Mouse (Mus musculus): Measurements from ENCODE around the gene Lrrc7. TPM values are rescaled to one million over a fixed set of nuclear protein-coding genes. Genes with fewer than 3 reads are reported as not detected.

Lrrc7 gene
- polyA plus RNA-seq, 1 experiment from 2014 or later, result 0.08 TPM

DNA sequence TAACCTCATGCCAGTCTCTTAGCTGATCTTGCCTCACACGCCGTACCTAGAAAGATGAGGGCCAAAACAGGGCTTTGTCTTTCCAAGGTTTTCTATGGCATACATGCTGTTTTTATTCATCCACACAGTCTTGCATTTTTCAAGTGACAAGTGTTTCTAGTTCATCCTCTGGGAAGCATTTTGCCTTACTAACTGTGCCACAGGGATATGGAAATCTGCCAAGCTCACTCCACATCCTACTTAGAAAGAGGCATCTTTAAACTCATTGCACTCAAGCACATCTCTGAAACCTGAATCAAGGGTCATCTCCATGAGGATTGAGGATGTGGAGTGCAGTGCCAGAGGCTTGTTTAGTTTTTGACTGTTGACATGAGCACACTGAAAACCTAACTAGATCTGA, 199.9 kb downstream of the Lrrc7 start:
- Histone ChIP-seq H3K4me1 (replicated peaks) (no peaks in the 10 kb centered on the region), H3K4me3 (no peak overlapping the region), H3K27ac (ENCODE audit: poor library complexity, severe bottlenecking) (no peak overlapping the region), H3K9me3 (replicated peaks) (no peaks in the 10 kb centered on the region), H3K36me3 (no peaks in the 10 kb centered on the region), H3K4me2 (no peak overlapping the region), H3K27me3 (replicated peaks) (no peaks in the 10 kb centered on the region), H3K9ac (no peak overlapping the region)
- WGBS, result 90% methylated on average over 2 of the region's 2 CpGs
- ATAC-seq (ENCODE audit: insufficient number of reproducible peaks, low FRiP score), result no peak

DNA sequence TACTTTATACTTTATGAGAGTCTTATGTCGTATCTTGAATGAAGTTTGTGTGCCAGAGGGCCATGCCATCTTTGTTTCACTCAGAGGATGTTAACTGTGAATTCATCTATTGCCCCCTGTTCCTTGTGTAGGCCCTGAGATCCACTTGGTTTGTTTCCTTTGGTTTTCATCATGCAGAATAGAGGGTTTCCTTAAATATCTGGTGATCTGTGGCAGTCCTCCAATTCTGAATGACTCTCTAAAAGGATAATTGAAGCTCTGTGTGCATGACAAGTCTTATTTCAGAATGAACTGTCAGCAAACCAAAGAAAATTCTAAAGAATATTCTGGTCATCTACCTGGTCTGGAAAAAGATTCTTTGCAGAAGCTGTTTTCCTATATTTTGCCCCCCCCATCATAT, 205.3 kb downstream of the Lrrc7 start:
- Histone ChIP-seq H3K27me3 (replicated peaks) (no peaks in the 10 kb centered on the region), H3K27ac (ENCODE audit: poor library complexity, severe bottlenecking) (no peak overlapping the region), H3K4me1 (replicated peaks) (no peaks in the 10 kb centered on the region), H3K9ac (no peak overlapping the region), H3K9me3 (replicated peaks) (no peaks in the 10 kb centered on the region), H3K4me2 (no peak overlapping the region), H3K4me3 (no peak overlapping the region), H3K36me3 (no peaks in the 10 kb centered on the region)
- WGBS, result 76% methylated on average over 1 of the region's 1 CpGs
- ATAC-seq (ENCODE audit: insufficient number of reproducible peaks, low FRiP score), result no peak

DNA sequence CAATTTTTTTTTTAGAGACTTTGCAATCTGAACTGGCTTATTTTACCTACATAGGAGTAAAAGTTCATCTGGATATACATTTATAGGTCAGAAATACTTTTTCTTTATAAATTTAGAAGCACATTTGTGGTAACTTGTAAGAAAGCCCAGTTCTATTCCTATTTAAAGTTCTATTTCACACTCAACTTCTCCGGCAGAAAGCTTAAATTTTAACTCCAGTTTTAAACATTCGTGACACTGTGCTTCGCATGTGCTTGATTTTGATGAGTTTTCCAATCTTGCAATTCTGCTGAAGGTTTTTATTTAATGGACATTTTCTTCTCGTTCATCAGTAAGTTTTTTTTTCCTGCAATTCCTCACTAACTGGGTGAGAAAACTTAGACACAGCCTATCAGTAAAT, 205.8 kb downstream of the Lrrc7 start:
- no peak overlapping the region for H3K9ac ChIP-seq
- no peaks in the 10 kb centered on the region for H3K4me1 ChIP-seq (replicated peaks)
- 80% methylated on average over 4 of the region's 4 CpGs for WGBS
- no peaks in the 10 kb centered on the region for H3K36me3 ChIP-seq
- no peaks in the 10 kb centered on the region for H3K27me3 ChIP-seq (replicated peaks)
- no peak for ATAC-seq (ENCODE audit: insufficient number of reproducible peaks, low FRiP score)
- H3K27ac ChIP-seq (ENCODE audit: poor library complexity, severe bottlenecking), result no peak overlapping the region
- no peaks in the 10 kb centered on the region for H3K9me3 ChIP-seq (replicated peaks)
- H3K4me2 ChIP-seq, result no peak overlapping the region
- H3K4me3 ChIP-seq, result no peak overlapping the region

DNA sequence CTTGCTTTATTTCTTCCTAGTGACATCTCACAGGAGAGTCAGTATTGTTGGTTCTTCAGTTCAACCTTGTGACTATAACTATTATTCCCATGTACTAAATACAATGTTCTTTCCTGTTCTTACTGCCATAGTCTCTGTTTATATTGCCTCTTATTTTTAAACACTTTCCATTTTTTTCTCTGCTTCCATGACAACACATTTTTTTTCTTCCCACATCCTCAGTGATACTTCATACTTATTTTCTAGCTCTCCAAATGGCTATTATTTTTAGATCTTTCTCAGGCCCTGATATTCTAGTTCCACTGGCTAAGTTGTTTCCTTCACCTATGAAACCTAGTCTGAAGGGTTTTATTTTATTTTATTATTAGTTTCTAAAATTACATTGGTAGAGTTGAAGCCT, 221.2 kb downstream of the Lrrc7 start:
- H3K9me3 ChIP-seq (replicated peaks), result no peaks in the 10 kb centered on the region
- ATAC-seq (ENCODE audit: insufficient number of reproducible peaks, low FRiP score), result no peak
- no peak overlapping the region for H3K27ac ChIP-seq (ENCODE audit: poor library complexity, severe bottlenecking)
- no peak overlapping the region for H3K9ac ChIP-seq
- H3K4me3 ChIP-seq, result no peak overlapping the region
- no peak overlapping the region for H3K4me2 ChIP-seq
- H3K4me1 ChIP-seq (replicated peaks), result no peaks in the 10 kb centered on the region
- H3K36me3 ChIP-seq, result no peaks in the 10 kb centered on the region
- no peaks in the 10 kb centered on the region for H3K27me3 ChIP-seq (replicated peaks)

DNA sequence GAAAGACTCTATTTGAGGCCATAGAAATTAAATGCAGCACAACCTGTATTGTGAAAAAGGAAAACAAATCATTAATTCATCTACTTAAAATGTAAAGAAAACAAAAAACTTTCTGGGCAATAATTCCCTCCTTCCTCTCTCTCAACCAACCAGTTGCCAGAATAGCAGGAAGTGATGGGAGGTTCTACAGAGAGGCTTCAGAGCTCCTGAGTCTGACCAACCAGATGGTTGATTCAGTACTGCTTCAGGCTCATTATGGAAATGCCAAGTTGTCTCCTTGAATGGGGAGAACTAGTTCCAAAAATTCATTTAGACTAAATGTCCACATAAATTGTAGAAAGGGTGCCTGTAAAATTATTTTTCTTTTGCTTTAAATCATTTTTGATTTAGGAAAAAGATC, 231.9 kb downstream of the Lrrc7 start:
- no peak for ATAC-seq (ENCODE audit: insufficient number of reproducible peaks, low FRiP score)
- no peaks in the 10 kb centered on the region for H3K27me3 ChIP-seq (replicated peaks)
- no peak overlapping the region for H3K4me3 ChIP-seq
- no peaks in the 10 kb centered on the region for H3K36me3 ChIP-seq
- H3K27ac ChIP-seq (ENCODE audit: poor library complexity, severe bottlenecking), result no peak overlapping the region
- H3K4me2 ChIP-seq, result no peak overlapping the region
- no peak overlapping the region for H3K9ac ChIP-seq
- H3K9me3 ChIP-seq (replicated peaks), result peaks cover 5% of the 10 kb centered on the region; the same call in 1 of the 2 replicates
- no peaks in the 10 kb centered on the region for H3K4me1 ChIP-seq (replicated peaks)

DNA sequence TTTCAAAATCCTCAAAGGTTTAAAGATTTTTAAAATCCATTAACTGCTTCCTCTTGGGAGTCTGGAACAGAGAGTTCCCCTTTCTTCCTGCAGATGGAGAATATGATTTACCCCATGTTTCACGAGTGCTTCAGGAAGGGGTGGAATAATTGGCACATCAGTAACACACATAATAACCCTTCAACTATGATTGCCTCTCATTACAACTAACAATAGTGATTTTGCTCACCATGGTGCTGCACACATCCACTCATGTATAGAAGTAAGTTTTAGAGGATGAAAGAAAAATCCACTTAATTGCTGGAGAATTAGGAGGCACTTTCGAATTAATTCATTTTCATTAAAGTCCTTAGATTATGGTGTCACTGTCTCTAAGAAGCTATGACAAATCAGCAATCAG, 251.6 kb downstream of the Lrrc7 start:
- Histone ChIP-seq H3K36me3 (no peaks in the 10 kb centered on the region), H3K4me2 (no peak overlapping the region), H3K4me1 (replicated peaks) (no peaks in the 10 kb centered on the region), H3K27ac (ENCODE audit: poor library complexity, severe bottlenecking) (no peak overlapping the region), H3K4me3 (no peak overlapping the region), H3K9ac (no peak overlapping the region), H3K9me3 (replicated peaks) (no peaks in the 10 kb centered on the region), H3K27me3 (replicated peaks) (no peaks in the 10 kb centered on the region)
- no peak for ATAC-seq (ENCODE audit: insufficient number of reproducible peaks, low FRiP score)
- WGBS, result 74% methylated on average over 2 of the region's 2 CpGs

DNA sequence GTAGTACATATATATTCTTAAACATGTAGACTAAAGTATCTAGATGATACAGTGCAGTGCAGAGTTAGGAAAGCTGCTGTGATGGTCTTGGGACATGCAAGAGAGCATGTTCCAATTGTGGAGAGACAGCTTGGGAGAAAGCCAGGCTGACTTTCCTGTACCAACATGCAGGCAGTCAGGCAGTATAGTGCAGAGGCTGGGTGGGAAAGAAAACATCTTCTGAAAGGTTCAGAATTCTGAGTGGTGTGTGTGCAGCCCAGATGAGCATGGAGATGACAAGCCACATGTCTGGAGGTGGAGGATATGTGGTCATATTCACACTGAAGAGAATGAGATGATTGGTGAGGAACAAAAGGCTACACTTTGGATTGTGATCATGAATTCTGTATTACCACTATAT, 254.6 kb downstream of the Lrrc7 start:
- ATAC-seq (ENCODE audit: insufficient number of reproducible peaks, low FRiP score), result no peak
- H3K9me3 ChIP-seq (replicated peaks), result no peaks in the 10 kb centered on the region
- H3K4me1 ChIP-seq (replicated peaks), result no peaks in the 10 kb centered on the region
- no peaks in the 10 kb centered on the region for H3K36me3 ChIP-seq
- no peaks in the 10 kb centered on the region for H3K27me3 ChIP-seq (replicated peaks)
- no peak overlapping the region for H3K9ac ChIP-seq
- no peak overlapping the region for H3K4me2 ChIP-seq
- H3K4me3 ChIP-seq, result no peak overlapping the region
- no peak overlapping the region for H3K27ac ChIP-seq (ENCODE audit: poor library complexity, severe bottlenecking)

DNA sequence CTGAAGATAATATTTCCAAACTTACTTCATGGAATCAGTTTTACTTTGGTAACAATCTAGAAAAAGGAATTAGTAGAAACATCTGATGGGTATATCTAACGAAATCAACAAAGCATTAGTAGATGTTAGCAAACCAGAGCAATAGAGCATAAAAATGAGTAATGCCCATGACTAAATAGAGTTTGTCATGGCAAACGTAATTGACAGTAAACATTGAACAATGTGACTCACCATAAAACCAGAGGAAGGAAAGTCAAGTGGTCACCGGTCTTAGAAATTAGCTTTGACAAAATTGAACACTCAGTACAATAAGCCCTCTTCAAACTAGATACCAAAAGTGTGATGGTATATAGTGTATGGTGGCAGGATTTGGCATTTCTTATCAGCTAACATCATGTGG, 263.3 kb downstream of the Lrrc7 start:
- WGBS, result 74% methylated on average over 3 of the region's 3 CpGs

DNA sequence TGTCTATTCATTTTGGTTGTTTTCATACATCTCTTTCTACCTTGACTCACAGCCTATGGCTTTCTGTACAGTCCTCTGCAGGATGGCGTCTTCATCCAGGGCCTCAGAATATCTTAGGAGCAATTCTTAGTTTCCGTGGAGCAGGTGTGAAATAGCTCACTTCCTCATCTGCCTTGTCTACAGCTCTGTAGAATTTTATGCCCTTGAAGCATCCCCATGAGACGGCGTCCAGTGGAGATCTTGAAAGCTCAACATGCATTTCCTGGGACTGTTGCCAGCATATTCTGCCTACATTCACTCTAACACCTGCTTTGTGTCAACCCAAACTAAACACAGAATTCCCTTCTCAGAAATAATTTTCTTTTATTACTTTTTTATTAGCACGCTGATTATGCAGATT, 267.0 kb downstream of the Lrrc7 start:
- H3K9me3 ChIP-seq (replicated peaks), result no peaks in the 10 kb centered on the region
- no peaks in the 10 kb centered on the region for H3K36me3 ChIP-seq
- 56% methylated on average over 5 of the region's 5 CpGs for WGBS
- H3K4me2 ChIP-seq, result no peak overlapping the region
- no peak overlapping the region for H3K9ac ChIP-seq
- no peak for ATAC-seq (ENCODE audit: insufficient number of reproducible peaks, low FRiP score)
- H3K27ac ChIP-seq (ENCODE audit: poor library complexity, severe bottlenecking), result no peak overlapping the region
- H3K27me3 ChIP-seq (replicated peaks), result no peaks in the 10 kb centered on the region
- H3K4me1 ChIP-seq (replicated peaks), result no peaks in the 10 kb centered on the region
- no peak overlapping the region for H3K4me3 ChIP-seq

More for the DNA sequence above, 263.3 kb downstream of the Lrrc7 start:
- H3K9me3 ChIP-seq (replicated peaks), result no peaks in the 10 kb centered on the region
- H3K27ac ChIP-seq (ENCODE audit: poor library complexity, severe bottlenecking), result no peak overlapping the region
- no peak for ATAC-seq (ENCODE audit: insufficient number of reproducible peaks, low FRiP score)
- no peak overlapping the region for H3K4me3 ChIP-seq
- no peaks in the 10 kb centered on the region for H3K36me3 ChIP-seq
- no peaks in the 10 kb centered on the region for H3K27me3 ChIP-seq (replicated peaks)
- H3K4me1 ChIP-seq (replicated peaks), result no peaks in the 10 kb centered on the region
- H3K4me2 ChIP-seq, result no peak overlapping the region
- no peak overlapping the region for H3K9ac ChIP-seq

DNA sequence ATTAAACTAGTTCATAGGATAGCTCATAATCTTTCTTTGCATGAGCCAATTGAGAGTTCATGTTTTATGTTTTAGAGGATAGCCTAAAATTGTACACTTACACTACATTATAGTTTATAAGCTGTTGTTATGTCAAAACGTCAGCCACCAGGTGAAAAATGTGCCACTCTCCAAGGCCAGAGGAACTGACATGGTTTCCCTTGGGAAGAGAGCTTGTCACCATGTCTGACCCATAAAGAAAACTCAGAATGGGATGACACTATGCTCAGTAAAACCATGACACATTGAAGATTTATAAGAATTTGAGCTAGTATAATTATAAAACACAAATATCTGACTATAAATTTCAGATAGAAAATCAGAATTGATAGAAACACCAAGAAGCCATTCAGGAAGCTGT, 277.6 kb downstream of the Lrrc7 start:
- WGBS, result 49% methylated on average over 1 of the region's 1 CpGs
- ATAC-seq (ENCODE audit: insufficient number of reproducible peaks, low FRiP score), result no peak

DNA sequence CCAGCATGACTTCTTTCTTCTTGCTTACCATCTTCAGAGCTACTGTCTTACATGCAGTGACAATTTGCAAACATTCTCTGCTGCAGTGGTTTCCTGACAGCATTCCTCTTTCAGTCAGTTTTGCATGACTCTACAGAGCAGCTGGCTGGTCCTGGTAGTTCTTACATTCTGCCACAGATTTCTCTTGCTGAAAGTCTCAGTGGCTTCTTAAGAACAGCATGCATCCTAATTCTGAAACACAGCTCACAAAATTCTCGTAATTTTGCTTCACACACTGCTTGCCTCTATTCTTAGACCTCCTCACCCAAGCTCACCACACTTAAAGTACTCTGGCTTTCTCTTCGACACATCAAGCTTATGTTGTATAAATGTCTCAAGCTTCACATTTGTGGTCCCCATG, 283.4 kb downstream of the Lrrc7 start:
- no peak overlapping the region for H3K9ac ChIP-seq
- no peak overlapping the region for H3K4me3 ChIP-seq
- WGBS, result 69% methylated on average over 2 of the region's 2 CpGs
- no peaks in the 10 kb centered on the region for H3K27me3 ChIP-seq (replicated peaks)
- H3K36me3 ChIP-seq, result no peaks in the 10 kb centered on the region
- no peaks in the 10 kb centered on the region for H3K4me1 ChIP-seq (replicated peaks)
- H3K9me3 ChIP-seq (replicated peaks), result no peaks in the 10 kb centered on the region
- no peak for ATAC-seq (ENCODE audit: insufficient number of reproducible peaks, low FRiP score)
- H3K27ac ChIP-seq (ENCODE audit: poor library complexity, severe bottlenecking), result no peak overlapping the region
- H3K4me2 ChIP-seq, result no peak overlapping the region

More for the DNA sequence above, 277.6 kb downstream of the Lrrc7 start:
- H3K9ac ChIP-seq, result no peak overlapping the region
- no peaks in the 10 kb centered on the region for H3K9me3 ChIP-seq (replicated peaks)
- no peak overlapping the region for H3K4me3 ChIP-seq
- H3K36me3 ChIP-seq, result no peaks in the 10 kb centered on the region
- H3K27me3 ChIP-seq (replicated peaks), result no peaks in the 10 kb centered on the region
- H3K4me2 ChIP-seq, result no peak overlapping the region
- H3K4me1 ChIP-seq (replicated peaks), result no peaks in the 10 kb centered on the region
- H3K27ac ChIP-seq (ENCODE audit: poor library complexity, severe bottlenecking), result no peak overlapping the region

DNA sequence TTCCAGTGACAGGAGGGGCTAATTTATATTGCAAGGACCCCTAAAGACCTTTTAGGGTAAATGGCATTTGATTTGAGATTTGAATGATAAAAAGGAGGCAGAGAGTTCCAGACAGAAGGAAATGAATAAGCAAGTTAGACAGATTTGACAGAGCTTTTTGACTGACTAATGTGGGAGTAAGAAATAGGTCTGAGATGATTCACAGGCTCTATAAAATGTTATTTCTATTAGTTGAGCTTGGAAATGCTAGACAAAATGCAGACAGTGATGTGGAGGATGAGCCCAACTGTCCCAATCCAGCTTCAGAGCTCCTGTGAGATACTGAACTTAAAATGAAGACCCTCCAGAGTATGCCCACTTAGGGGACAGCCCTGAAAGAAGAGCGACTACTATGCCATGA, 289.3 kb downstream of the Lrrc7 start:
- Histone ChIP-seq H3K27me3 (replicated peaks) (no peaks in the 10 kb centered on the region), H3K27ac (ENCODE audit: poor library complexity, severe bottlenecking) (no peak overlapping the region), H3K4me1 (replicated peaks) (no peaks in the 10 kb centered on the region), H3K36me3 (no peaks in the 10 kb centered on the region), H3K9me3 (replicated peaks) (no peaks in the 10 kb centered on the region), H3K4me3 (no peak overlapping the region), H3K4me2 (no peak overlapping the region), H3K9ac (no peak overlapping the region)
- WGBS, result 67% methylated on average over 1 of the region's 1 CpGs
- no peak for ATAC-seq (ENCODE audit: insufficient number of reproducible peaks, low FRiP score)

Measured in heart, embryonic 12.5 days (tissue).